Mouse (Mus musculus): ENCODE results near the gene Cdk1. TPM values are rescaled to one million over a fixed set of nuclear protein-coding genes. Genes with fewer than 3 reads are reported as not detected.

Gene Cdk1
- total and polyA plus RNA-seq, 3 experiments, result 221 to 768 (median 244) TPM

DNA sequence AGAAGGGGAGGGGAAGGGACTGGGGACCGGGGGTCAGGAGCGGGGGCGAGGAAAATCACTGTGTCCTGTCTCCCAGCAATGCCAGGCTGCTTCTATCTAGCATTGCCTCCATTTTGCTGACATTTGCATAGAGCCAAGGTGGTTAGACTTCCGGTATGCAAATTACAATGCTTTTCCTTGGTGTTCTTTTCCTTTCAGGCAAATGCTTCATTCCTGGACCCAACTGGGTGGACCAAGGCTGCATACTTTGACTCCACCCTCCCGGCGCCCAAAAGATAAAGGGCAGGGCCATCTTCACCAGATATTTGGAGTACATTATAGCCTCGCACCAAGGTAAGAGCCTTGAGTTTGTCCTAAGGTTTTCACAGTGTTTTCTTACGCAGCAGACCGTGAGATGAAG, 56.8 kb downstream of the Cdk1 start:
- dilution Hi-C loops (cut with MboI; ENCODE audit: extremely low pct_ligation_motif_present, extremely low pct_unique_long_range_greater_than_20kb, low sequenced_read_pairs), result no loop called here
- H3K27me3 ChIP-seq (replicated peaks), result no peaks in the 10 kb centered on the region
- no peak overlapping the region for H3K4me2 ChIP-seq (ENCODE audit: insufficient read depth, low read depth, poor library complexity, severe bottlenecking)
- H3K4me1 ChIP-seq (ENCODE audit: control insufficient read depth in 1 of 2, insufficient read depth in 2 of 2), result peaks cover 0 to 4% of the 10 kb centered on the region in 2 experiments; a peak in 1 of 4 replicates
- no peak overlapping the region for H3K4me3 ChIP-seq (replicated peaks in 1 of 3; ENCODE audit: low read depth in 2 of 3, low read length in 2 of 3, poor library complexity in 1 of 3)
- no peaks in the 10 kb centered on the region for H3K79me2 ChIP-seq (replicated peaks; ENCODE audit: control insufficient read depth, extremely low read depth, insufficient read depth, poor library complexity, severe bottlenecking)
- no peak for TF ChIP-seq MAZ (IDR thresholded peaks at IDR 0.05; ENCODE audit: low read depth, low read length)
- TF ChIP-seq ZC3H11A (IDR thresholded peaks at IDR 0.05; ENCODE audit: low read depth, low read length), result no peak
- TF ChIP-seq GABPA (IDR thresholded peaks at IDR 0.05; ENCODE audit: insufficient replicate concordance, low read depth, low read length), result no peak
- TF ChIP-seq RAD21 (IDR thresholded peaks at IDR 0.05; ENCODE audit: low read depth, low read length), result no peak
- no peak for TF ChIP-seq CTCF (conservative IDR thresholded peaks at IDR 0.05 in 1 of 2, IDR thresholded peaks at IDR 0.05 in 1 of 2; ENCODE audit: low read depth in 2 of 2, low read length in 2 of 2)
- TF ChIP-seq ZKSCAN1 (IDR thresholded peaks at IDR 0.05; ENCODE audit: borderline replicate concordance, low read depth, low read length), result no peak
- no peak for TF ChIP-seq USF1 (IDR thresholded peaks at IDR 0.05; ENCODE audit: low read depth, low read length)
- TF ChIP-seq HCFC1 (IDR thresholded peaks at IDR 0.05; ENCODE audit: low read depth, low read length), result no peak
- TF ChIP-seq ZNF384 (IDR thresholded peaks at IDR 0.05; ENCODE audit: low read depth, low read length), result no peak
- TF ChIP-seq POLR2A (IDR thresholded peaks at IDR 0.05; ENCODE audit: low read depth, low read length), result no peak
- TF ChIP-seq UBTF (IDR thresholded peaks at IDR 0.05; ENCODE audit: low read depth, low read length), result no peak
- TF ChIP-seq CHD1 (IDR thresholded peaks at IDR 0.05; ENCODE audit: low read depth, low read length), result no peak
- no peak for TF ChIP-seq ELF1 (IDR thresholded peaks at IDR 0.05; ENCODE audit: low read depth, low read length)
- in situ Hi-C loops (cut with MboI; ENCODE audit: low pct_ligation_motif_present, low pct_unique_long_range_greater_than_20kb, low sequenced_read_pairs), result no loop called here
- no peak overlapping the region for H3K27ac ChIP-seq (ENCODE audit: insufficient read depth, low read depth)
- no peak for DNase-seq (ENCODE audit: extremely low read depth)
- H3K9me3 ChIP-seq (replicated peaks; ENCODE audit: low read length), result no peaks in the 10 kb centered on the region
- no peaks in the 10 kb centered on the region for H3K36me3 ChIP-seq (replicated peaks in 1 of 2; ENCODE audit: control insufficient read depth in 1 of 2, insufficient read depth in 1 of 2, low read length in 1 of 2)
- no peak overlapping the region for H3K9ac ChIP-seq (ENCODE audit: insufficient read depth, low read depth)

DNA sequence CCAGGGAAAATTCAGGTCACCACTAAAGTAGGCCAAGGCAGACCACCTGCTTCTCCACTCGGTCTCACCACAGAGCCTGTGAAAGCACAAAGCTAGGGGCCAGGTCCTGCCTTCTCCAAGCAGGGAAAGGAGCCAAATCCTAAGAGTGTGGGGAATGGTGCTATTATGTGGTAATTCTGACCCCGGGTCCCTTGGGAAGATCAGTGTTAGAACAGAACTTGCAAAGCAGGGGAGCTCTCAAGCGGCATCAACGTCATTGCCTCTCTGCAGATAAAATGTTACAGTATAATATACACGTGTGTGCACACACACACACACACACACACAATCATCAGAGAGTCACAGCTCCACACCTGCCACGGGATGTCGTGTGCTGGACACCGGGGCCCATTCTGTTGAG, 62.0 kb downstream of the Cdk1 start:
- H3K27me3 ChIP-seq (replicated peaks), result no peaks in the 10 kb centered on the region
- H3K9ac ChIP-seq (ENCODE audit: insufficient read depth, low read depth), result no peak overlapping the region
- no peaks in the 10 kb centered on the region for H3K79me2 ChIP-seq (replicated peaks; ENCODE audit: control insufficient read depth, extremely low read depth, insufficient read depth, poor library complexity, severe bottlenecking)
- in situ Hi-C loops (cut with MboI; ENCODE audit: low pct_ligation_motif_present, low pct_unique_long_range_greater_than_20kb, low sequenced_read_pairs) (no loop called here), dilution Hi-C loops (cut with MboI; ENCODE audit: extremely low pct_ligation_motif_present, extremely low pct_unique_long_range_greater_than_20kb, low sequenced_read_pairs) (no loop called here)
- H3K27ac ChIP-seq (ENCODE audit: insufficient read depth, low read depth), result no peak overlapping the region
- no peak overlapping the region for H3K4me2 ChIP-seq (ENCODE audit: insufficient read depth, low read depth, poor library complexity, severe bottlenecking)
- H3K9me3 ChIP-seq (replicated peaks; ENCODE audit: low read length), result no peaks in the 10 kb centered on the region
- peaks cover 12 to 25% of the 10 kb centered on the region in 2 experiments for H3K36me3 ChIP-seq (replicated peaks in 1 of 2; ENCODE audit: control insufficient read depth in 1 of 2, insufficient read depth in 1 of 2, low read length in 1 of 2)
- TF ChIP-seq TBP (conservative IDR thresholded peaks at IDR 0.05; ENCODE audit: low read depth, low read length) (no peak), GABPA (IDR thresholded peaks at IDR 0.05; ENCODE audit: insufficient replicate concordance, low read depth, low read length) (no peak), TCF12 (IDR thresholded peaks at IDR 0.05; ENCODE audit: low read depth, low read length) (no peak), POLR2AphosphoS2 (IDR thresholded peaks at IDR 0.05; ENCODE audit: low read depth, low read length) (no peak), E2F4 (IDR thresholded peaks at IDR 0.05; ENCODE audit: insufficient replicate concordance, low read depth, low read length) (no peak), MEF2A (IDR thresholded peaks at IDR 0.05; ENCODE audit: borderline replicate concordance, low read depth, low read length) (no peak), CHD2 (IDR thresholded peaks at IDR 0.05; ENCODE audit: low read length) (no peak), PAX5 (IDR thresholded peaks at IDR 0.05; ENCODE audit: low read length) (no peak), CHD1 (IDR thresholded peaks at IDR 0.05; ENCODE audit: low read depth, low read length) (no peak), SIN3A (IDR thresholded peaks at IDR 0.05; ENCODE audit: low read length) (no peak), USF1 (IDR thresholded peaks at IDR 0.05; ENCODE audit: low read depth, low read length) (no peak), MAFK (IDR thresholded peaks at IDR 0.05; ENCODE audit: insufficient replicate concordance, low read length) (no peak), NRF1 (IDR thresholded peaks at IDR 0.05; ENCODE audit: low read depth, low read length) (no peak), ELF1 (IDR thresholded peaks at IDR 0.05; ENCODE audit: low read depth, low read length) (no peak), MYC (IDR thresholded peaks at IDR 0.05; ENCODE audit: low read depth, low read length) (no peak), ZMIZ1 (IDR thresholded peaks at IDR 0.05; ENCODE audit: low read depth, low read length) (no peak), KAT2A (IDR thresholded peaks at IDR 0.05; ENCODE audit: insufficient replicate concordance, low read length) (no peak), JUND (conservative IDR thresholded peaks at IDR 0.05; ENCODE audit: low read depth, low read length) (no peak)
- no peak overlapping the region for H3K4me3 ChIP-seq (replicated peaks in 1 of 3; ENCODE audit: low read depth in 2 of 3, low read length in 2 of 3, poor library complexity in 1 of 3)
- H3K4me1 ChIP-seq (ENCODE audit: control insufficient read depth in 1 of 2, insufficient read depth in 2 of 2), result peaks cover 0 to under 1% of the 10 kb centered on the region in 2 experiments; a peak in 1 of 4 replicates
- no peak for DNase-seq (ENCODE audit: extremely low read depth)
